Mouse (Mus musculus): ENCODE results near the gene Ppp1r16b. TPM values are rescaled to one million over a fixed set of nuclear protein-coding genes. Genes with fewer than 3 reads are reported as not detected.

Gene Ppp1r16b
- polyA plus RNA-seq, 1 experiment: 59.8 TPM

DNA sequence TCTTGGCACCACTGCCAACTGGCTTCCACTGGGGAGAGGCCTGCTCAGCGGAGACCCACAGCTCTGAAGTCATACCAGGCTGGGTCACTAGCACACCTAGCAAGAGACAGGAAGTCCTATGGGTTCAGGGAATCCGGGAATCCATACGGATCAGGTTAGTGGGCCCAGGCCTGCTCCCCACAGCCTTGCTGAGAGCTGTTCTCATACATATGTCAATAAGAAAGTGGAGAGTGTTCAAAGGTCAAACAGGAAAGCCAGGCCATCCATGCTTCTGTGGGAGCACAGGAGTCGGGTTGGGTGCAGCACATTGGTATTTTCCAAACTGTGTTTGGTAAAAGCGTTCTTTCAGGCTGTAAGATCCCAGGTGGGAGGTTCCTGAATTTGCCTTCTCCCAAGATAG lies 97.1 kb downstream of the Ppp1r16b start:
- Histone ChIP-seq H3K27me3 (ENCODE audit: control insufficient read depth, insufficient read depth, low read length) (no peaks in the 10 kb centered on the region), H3K27ac (ENCODE audit: insufficient read depth, low read length) (no peak overlapping the region), H3K4me3 (replicated peaks; ENCODE audit: insufficient read depth, low read depth, low read length) (no peak overlapping the region), H3K4me1 (ENCODE audit: control insufficient read depth, insufficient read depth, low read length) (no peaks in the 10 kb centered on the region)
- WGBS: 92% methylated on average over 5 of the region's 5 CpGs
- no peak for DNase-seq
- TF ChIP-seq CTCF (IDR thresholded peaks at IDR 0.05; ENCODE audit: borderline replicate concordance, insufficient read depth, low read depth, low read length) (no peak), POLR2A (IDR thresholded peaks at IDR 0.05; ENCODE audit: borderline replicate concordance, insufficient read depth, low read length) (no peak)

DNA sequence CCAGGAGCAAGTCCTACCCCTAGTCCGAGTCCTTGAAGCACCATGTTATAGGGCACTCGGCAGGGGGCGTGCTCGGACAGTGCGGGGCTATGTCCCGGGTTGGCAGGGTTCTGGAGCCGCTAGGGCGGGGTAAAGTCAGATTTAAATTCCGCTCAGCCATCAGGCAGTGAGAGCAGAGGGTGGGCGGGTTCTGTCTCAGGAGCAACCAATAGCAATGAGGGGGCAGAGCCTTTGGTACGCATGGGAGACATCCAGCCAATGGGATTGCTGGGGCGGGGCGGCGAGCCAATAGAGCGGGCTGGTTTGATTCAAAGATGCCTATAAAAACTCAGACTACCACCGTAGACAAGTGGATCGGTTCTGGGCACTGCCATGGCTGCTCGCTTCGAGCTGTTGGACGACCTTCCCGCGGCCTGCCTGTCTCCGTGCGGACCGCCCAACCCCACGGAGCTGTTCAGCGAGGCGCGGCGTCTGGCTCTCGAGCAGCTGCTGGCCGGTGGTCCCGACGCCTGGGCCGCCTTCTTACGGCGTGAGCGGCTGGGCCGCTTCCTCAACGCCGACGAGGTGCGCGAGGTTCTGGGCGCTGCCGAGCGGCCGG lies 102.6 kb downstream of the Ppp1r16b start, which contains the start of gene Fam83d:
Fam83d (plus strand) TSS at position 352 of the 598 bp plus-strand sequence.
- Histone ChIP-seq H3K27me3 (ENCODE audit: control insufficient read depth, insufficient read depth, low read length) (no peaks in the 10 kb centered on the region; the same call in 1 of the 2 replicates), H3K27ac (ENCODE audit: insufficient read depth, low read length) (no peak within 1 kb of the TSS), H3K4me1 (ENCODE audit: control insufficient read depth, insufficient read depth, low read length) (no peaks in the 10 kb centered on the region), H3K4me3 (replicated peaks; ENCODE audit: insufficient read depth, low read depth, low read length) (peak within 1 kb of the TSS; percentile 60)
- under 1% methylated on average over 48 of the region's 48 CpGs for WGBS
- peak; percentile 71 to 80 for DNase-seq
- no peak for TF ChIP-seq POLR2A (IDR thresholded peaks at IDR 0.05; ENCODE audit: borderline replicate concordance, insufficient read depth, low read length)
- TF ChIP-seq CTCF (IDR thresholded peaks at IDR 0.05; ENCODE audit: borderline replicate concordance, insufficient read depth, low read depth, low read length): peak; percentile 37; the same call in 1 of the 2 replicates

DNA sequence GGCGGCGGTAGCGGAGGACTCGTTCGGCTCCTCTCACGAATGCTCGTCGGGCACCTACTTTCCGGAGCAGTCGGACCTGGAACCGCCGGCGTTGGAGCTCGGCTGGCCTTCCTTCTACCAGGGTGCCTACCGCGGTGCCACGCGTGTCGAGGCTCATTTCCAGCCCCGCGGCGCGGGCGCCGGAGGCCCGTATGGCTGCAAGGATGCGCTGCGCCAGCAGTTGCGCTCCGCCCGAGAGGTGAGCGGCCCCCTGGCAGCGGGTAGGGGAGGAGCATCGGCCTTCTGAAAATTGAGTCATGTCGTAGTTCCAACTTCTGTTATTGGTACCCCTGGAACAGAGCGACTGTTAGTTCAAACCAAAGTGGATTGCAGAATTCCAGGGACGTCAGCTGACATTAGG lies 103.2 kb downstream of the Ppp1r16b start:
- TF ChIP-seq CTCF (IDR thresholded peaks at IDR 0.05; ENCODE audit: borderline replicate concordance, insufficient read depth, low read depth, low read length) (no peak), POLR2A (IDR thresholded peaks at IDR 0.05; ENCODE audit: borderline replicate concordance, insufficient read depth, low read length) (no peak)
- Histone ChIP-seq H3K27me3 (ENCODE audit: control insufficient read depth, insufficient read depth, low read length) (no peaks in the 10 kb centered on the region; the same call in 1 of the 2 replicates), H3K27ac (ENCODE audit: insufficient read depth, low read length) (no peak overlapping the region), H3K4me3 (replicated peaks; ENCODE audit: insufficient read depth, low read depth, low read length) (peak overlapping the region; percentile 60), H3K4me1 (ENCODE audit: control insufficient read depth, insufficient read depth, low read length) (no peaks in the 10 kb centered on the region)
- 1% methylated on average over 37 of the region's 37 CpGs for WGBS
- peak in 1 of 2 experiments; percentile 7 for DNase-seq

DNA sequence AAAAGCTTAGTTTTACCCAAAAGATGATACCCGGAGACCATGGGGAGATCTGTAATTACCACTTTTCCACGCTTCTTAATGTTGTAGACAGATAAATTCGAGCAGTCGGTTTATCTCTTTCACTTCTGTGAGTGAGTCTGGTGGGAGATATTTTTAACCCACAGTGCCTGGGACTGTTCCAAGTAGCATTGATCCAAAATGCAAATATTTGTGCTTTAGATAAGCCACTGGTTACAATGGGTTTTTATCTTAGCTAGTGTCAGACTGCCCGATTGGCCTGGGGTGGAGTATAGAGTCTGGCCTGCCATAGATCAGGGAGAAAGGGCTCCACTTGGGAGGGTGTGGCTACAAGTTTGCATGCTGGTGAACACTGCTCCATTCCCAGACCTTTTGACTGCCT lies 103.6 kb downstream of the Ppp1r16b start:
- no peak for TF ChIP-seq POLR2A (IDR thresholded peaks at IDR 0.05; ENCODE audit: borderline replicate concordance, insufficient read depth, low read length)
- no peak for TF ChIP-seq CTCF (IDR thresholded peaks at IDR 0.05; ENCODE audit: borderline replicate concordance, insufficient read depth, low read depth, low read length)
- no peak overlapping the region for H3K4me3 ChIP-seq (replicated peaks; ENCODE audit: insufficient read depth, low read depth, low read length)
- no peaks in the 10 kb centered on the region for H3K4me1 ChIP-seq (ENCODE audit: control insufficient read depth, insufficient read depth, low read length)
- H3K27me3 ChIP-seq (ENCODE audit: control insufficient read depth, insufficient read depth, low read length): no peaks in the 10 kb centered on the region; the same call in 1 of the 2 replicates
- H3K27ac ChIP-seq (ENCODE audit: insufficient read depth, low read length): no peak overlapping the region
- 17% methylated on average over 5 of the region's 5 CpGs for WGBS
- no peak for DNase-seq

DNA sequence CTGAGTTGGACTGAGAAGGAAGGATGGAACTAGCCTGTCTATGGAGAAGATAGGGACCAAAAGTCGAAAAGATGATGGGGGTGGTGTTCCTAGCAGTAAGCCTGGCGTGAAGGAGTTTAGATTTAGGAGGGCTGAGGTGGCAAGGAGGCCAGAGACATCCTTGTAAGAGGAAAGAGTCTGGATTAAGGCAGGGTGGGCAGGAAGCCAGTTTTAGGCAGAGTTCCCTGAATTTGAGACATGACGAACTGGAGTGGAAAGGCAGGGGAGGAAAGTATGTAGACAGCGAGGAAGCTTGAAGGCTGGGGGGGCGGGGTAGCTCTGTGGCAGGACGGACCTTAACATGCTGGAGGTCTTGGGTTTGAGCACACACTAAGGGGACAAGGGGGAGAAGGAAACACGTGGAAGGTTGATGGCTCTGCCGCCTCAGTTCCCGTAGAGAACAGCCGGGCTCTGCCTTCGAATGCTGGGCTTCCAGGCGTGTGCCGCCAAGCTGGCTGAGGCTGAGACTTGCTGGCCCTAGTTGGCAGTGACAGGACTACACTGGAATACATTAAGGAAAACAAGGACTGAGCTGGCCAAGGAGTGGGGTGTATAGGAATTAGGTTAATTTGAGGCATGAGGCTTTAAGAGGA lies 105.0 kb downstream of the Ppp1r16b start:
- no peak overlapping the region for H3K27ac ChIP-seq (ENCODE audit: insufficient read depth, low read length)
- H3K4me3 ChIP-seq (replicated peaks; ENCODE audit: insufficient read depth, low read depth, low read length): no peak overlapping the region
- no peaks in the 10 kb centered on the region for H3K4me1 ChIP-seq (ENCODE audit: control insufficient read depth, insufficient read depth, low read length)
- H3K27me3 ChIP-seq (ENCODE audit: control insufficient read depth, insufficient read depth, low read length): no peaks in the 10 kb centered on the region; the same call in 1 of the 2 replicates
- WGBS: 17% methylated on average over 13 of the region's 13 CpGs
- TF ChIP-seq CTCF (IDR thresholded peaks at IDR 0.05; ENCODE audit: borderline replicate concordance, insufficient read depth, low read depth, low read length): no peak
- TF ChIP-seq POLR2A (IDR thresholded peaks at IDR 0.05; ENCODE audit: borderline replicate concordance, insufficient read depth, low read length): no peak
- no peak for DNase-seq

DNA sequence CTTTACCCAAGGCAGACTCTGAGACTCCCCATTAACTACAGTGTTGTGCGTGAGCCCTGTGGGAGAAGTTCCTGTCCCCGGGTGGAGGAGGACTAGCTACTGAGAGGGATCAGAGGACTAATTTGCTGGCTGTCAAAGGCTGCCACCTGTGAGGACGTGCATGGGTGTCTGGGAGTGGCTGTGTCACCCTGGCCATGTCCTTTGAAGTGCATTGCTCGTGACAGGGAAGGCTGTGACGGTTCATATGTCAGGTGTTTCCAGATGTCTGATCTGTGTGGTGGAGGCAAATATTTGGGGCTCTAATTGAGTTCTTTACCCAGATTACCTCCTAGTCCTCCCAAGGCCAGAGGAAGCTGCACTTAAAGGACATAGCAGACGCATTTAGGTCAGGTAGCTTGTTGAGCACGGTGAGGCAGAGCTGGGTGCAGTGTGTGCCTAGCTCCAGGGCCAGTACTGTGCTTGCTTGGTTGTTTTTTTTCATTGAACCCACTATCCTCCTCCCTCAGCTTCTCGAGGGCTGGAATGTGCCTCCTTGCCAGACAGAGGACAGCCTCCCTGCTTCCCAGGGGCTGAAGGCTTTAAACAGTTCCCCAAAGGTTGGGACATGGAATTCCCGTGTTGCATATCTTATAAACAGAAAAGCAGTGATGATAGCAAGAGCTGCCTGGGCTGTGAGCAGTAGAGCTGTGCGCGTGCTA lies 106.0 kb downstream of the Ppp1r16b start:
- no peaks in the 10 kb centered on the region; the same call in 1 of the 2 replicates for H3K27me3 ChIP-seq (ENCODE audit: control insufficient read depth, insufficient read depth, low read length)
- H3K4me1 ChIP-seq (ENCODE audit: control insufficient read depth, insufficient read depth, low read length): no peaks in the 10 kb centered on the region
- DNase-seq: no peak
- H3K4me3 ChIP-seq (replicated peaks; ENCODE audit: insufficient read depth, low read depth, low read length): no peak overlapping the region
- 74% methylated on average over 11 of the region's 11 CpGs for WGBS
- TF ChIP-seq POLR2A (IDR thresholded peaks at IDR 0.05; ENCODE audit: borderline replicate concordance, insufficient read depth, low read length): no peak
- TF ChIP-seq CTCF (IDR thresholded peaks at IDR 0.05; ENCODE audit: borderline replicate concordance, insufficient read depth, low read depth, low read length): no peak
- H3K27ac ChIP-seq (ENCODE audit: insufficient read depth, low read length): no peak overlapping the region

DNA sequence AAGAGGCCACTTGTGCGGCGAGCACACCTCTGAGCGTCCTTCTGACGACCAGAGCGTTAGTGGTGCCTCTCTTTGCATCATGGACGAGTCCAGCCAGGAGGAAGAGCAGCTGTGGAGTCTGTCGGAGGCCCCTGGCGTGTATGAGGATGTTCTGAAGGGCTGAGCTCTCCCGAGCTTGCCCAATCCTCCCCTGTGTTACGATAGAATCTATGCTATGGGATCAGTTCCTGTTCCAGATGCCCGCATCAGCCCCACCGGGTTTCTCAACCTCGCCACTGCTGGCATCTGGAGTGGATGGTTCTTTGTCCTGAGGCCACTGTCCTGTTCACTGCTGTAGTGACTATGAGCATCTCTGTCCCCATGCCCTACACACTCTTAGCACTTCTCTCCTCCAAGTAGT lies 107.6 kb downstream of the Ppp1r16b start:
- no peak for DNase-seq
- H3K27ac ChIP-seq (ENCODE audit: insufficient read depth, low read length): no peak overlapping the region
- H3K4me3 ChIP-seq (replicated peaks; ENCODE audit: insufficient read depth, low read depth, low read length): no peak overlapping the region
- H3K27me3 ChIP-seq (ENCODE audit: control insufficient read depth, insufficient read depth, low read length): no peaks in the 10 kb centered on the region; the same call in 1 of the 2 replicates
- WGBS: 93% methylated on average over 13 of the region's 13 CpGs
- TF ChIP-seq CTCF (IDR thresholded peaks at IDR 0.05; ENCODE audit: borderline replicate concordance, insufficient read depth, low read depth, low read length) (no peak), POLR2A (IDR thresholded peaks at IDR 0.05; ENCODE audit: borderline replicate concordance, insufficient read depth, low read length) (no peak)
- H3K4me1 ChIP-seq (ENCODE audit: control insufficient read depth, insufficient read depth, low read length): no peaks in the 10 kb centered on the region
